Mouse (Mus musculus) embryo, embryonic 10 days (tissue): ENCODE results near the gene Pgam2.

Experiments used
- DNase-seq: peaks from one replicate; pipeline ENCODE4 v3.0.0-alpha.2; 2015; ENCODE audit warnings: low spot score

Gene Pgam2

DNA sequence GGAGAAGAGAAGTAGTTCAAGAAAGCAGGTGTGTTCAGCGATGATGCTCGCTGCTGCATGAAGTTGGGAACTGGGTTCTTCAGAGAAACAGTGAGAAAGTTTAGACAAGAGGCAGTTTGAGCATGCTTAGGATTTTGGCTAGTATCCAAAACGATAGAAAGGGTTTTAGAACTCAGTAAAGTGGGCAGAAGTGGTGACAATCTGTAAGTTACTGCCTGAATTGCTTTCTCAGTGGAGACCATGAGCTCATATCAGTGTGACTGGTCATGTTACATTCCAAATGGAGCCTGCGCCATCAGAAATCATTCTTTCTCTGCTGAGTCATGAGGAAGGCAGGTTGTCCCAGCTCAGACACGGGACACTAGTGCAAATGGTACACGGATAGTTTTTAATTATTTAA, 37.5 kb downstream of the Pgam2 start:
- DNase-seq: no peak

DNA sequence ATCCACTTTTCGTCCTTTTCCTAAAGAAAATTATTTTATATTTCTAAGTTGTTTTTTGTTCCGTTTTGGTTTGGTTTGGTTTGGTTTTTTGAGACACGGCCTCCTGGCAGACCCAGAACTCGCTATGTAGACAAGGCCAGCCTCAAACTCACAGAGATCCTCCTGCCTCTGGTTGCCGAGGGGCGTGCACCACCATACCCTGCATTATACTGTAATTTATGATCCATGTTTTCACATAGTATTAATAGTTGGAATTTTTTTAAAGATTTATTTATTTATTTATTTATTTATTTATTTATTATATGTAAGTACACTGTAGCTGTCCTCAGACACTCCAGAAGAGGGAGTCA, 40.9 kb downstream of the Pgam2 start:
- DNase-seq: no peak

- peak; percentile 97 for DNase-seq
Measured at GRCm38 (mm10) chr11:5761820-5762632, 41.5 kb downstream of the Pgam2 start, which contains the start of gene Urgcp. Gene Urgcp, minus strand, starts transcription at chr11:5762376.

DNA sequence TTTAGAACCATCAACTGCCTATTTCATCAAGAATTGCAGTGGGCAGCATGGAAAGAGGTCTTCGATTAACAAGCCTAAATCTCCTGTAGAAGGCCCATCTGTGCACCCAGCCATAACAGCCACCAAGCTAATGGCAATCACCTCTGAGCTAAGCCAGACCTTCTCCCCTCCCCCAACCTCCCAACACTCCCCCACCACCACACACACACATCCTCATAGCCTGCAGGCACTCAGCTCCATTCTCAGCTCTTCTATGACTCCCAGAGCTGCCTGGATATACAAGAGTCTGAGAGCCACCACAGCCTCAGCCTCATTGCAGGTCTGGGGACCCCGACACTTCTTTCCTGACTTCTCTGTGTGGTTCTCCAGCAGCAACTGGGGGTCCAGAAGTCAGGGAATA, 49.8 kb downstream of the Pgam2 start:
- no peak for DNase-seq
